Mouse (Mus musculus) frontal cortex, postnatal 10 days (tissue): Measurements from ENCODE around the gene Gm10375.
"Not testable (repeated sequence)": the region's sequence is repeated elsewhere in the genome, so short reads cannot be mapped to it uniquely, and the experiment has no call there.

Experiments
- DNase-seq, 2 experiments: peaks; one replicate each; pipeline ENCODE4 v3.0.0; 2022; ENCODE audit warnings: low spot score in 2 of 2, mixed read lengths in 1 of 2

Gm10375 gene

DNA sequence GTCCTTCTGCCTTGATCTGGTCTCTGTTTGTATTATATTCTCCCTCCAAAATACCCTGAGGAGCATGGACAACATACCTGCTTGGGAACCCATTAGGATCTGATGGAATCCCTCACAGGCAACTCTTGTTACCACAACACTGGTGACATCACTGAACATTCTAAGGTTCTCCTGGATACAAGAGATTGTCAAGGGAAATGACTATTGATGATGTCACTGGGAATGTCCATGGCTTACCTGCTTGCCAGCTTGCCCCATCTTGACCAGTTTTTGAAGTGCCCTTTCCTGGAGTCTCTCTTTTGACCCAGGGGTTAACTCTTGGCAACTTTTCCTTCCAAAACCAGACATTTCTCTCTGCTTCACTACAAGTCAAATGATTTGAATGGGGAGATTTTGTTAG is at the start of gene Gm10375:
Gene Gm10375, minus strand, starts transcription at position 101 of the 400 bp plus-strand sequence.
- not testable (repeated sequence) for DNase-seq

DNA sequence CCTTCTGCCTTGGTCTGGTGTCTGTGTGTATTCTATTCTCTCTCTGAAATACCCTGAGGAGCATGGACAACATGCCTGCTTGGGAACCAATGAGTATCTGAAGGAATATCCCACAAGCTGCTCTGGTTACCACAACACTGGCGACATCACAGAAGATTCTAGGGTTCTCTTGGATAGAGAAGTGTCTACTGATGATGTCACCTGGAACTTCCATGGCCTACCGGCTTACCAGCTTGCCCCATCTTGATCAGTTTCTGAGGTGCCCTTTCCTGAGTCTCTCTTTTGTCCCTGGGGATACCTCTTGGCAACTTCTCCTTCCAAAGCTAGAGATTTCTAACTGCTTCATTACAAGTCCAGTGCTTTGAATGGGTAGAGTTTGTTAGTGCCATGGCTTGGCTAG is 28.8 kb downstream of the Gm10375 start, which contains the start of gene Gm17654:
Gene Gm17654, minus strand, starts transcription at position 101 of the 400 bp plus-strand sequence.
- DNase-seq = not testable (repeated sequence)

DNA sequence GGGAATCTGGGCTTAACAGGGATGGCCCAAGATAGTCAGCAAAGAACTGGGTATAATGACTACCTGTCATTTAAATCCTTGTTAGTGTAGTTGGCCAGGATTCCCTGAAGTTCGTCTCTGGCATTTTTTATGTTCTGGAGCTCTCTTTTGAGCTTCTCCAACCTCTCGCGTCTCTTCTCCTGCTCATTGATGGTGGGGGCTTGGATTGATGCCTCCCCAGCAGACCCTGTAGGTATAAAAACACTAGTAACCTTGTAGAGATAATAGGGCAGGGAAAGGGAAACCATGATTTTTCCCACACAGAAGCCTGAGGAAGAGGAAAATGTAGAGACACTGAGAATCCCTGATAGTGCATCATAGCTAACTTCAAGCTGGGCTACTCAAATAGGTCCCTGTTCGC is 29.8 kb downstream of the Gm10375 start:
- DNase-seq = not testable (repeated sequence)
